Mouse (Mus musculus) heart, adult 18-20 months (tissue): Measurements from ENCODE around the gene Zfp346. TPM values are rescaled to one million over a fixed set of nuclear protein-coding genes. Genes with fewer than 3 reads are reported as not detected.
"Not testable (repeated sequence)": the region's sequence is repeated elsewhere in the genome, so short reads cannot be mapped to it uniquely, and the experiment has no call there.

Experiments used
- DNase-seq, 2 experiments: peaks; one replicate each; pipeline ENCODE4 v3.0.0; 2021 to 2022; ENCODE audit warnings: mixed read lengths in 1 of 2
- long read RNA-seq, 2 experiments: library from polyadenylated mRNA; stranded (forward); transcript quantifications; one replicate each; pipeline ENCODE4 v2.0.0; 2021
- total RNA-seq, 2 experiments: library from RNA; stranded (reverse); gene quantifications; 2 replicates each; pipeline ENCODE4 v1.2.3; 2021

Zfp346 gene
- 10 to 100 TPM; 16.6 to 18.0 TPM for total RNA-seq
- long read RNA-seq, experiment 1, partial matches to known transcripts: 3 of 12 reads
- long read RNA-seq, experiment 1, other reads (novel, unspliced or antisense): 3 of 12 reads
- long read RNA-seq, experiment 2, partial matches to known transcripts: 0 of 5 reads
- long read RNA-seq, experiment 2, other reads (novel, unspliced or antisense): 4 of 5 reads

DNA sequence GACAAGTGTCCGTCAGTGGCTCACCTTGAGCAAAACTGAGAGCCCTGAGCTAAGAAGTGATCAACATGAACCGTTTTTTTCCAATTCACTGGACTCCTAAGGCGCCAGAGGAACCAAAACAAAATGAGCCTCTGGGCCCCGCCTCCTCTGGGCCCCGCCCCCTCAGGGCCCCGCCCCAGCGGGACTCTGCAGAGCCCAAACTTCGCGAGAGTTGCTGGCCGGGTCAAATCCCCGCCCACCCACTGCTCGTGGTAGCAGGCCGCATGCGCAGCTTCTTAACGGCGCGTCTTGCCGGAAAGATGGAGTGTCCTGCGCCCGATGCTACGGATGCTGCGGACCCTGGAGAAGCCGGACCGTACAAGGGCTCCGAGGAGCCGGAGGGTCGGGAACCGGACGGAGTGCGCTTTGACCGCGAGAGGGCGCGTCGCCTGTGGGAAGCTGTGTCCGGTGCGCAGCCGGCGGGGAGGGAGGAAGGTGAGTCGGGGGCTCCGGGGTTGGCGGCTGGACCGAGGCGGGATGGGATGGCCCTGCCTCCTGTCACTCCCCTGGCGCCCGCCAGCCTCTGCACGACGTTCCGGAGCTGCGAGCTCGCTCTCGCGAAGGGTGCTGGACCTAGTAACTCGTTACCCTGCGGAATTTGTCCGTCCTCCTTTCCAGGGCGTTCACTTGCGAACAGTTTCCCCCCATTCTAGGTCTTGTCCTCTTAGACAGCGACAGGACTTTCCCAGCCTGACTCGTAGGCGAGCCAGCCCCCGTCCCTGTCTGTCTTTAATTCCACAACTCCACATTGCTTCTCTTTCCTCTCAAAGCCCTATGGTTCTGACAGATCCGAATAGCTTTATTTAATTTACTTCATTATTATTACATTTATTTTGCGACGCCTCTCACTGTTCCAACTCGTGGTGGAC lies at the start of gene Zfp346:
Gene Zfp346 (plus strand): TSS at position 267 of the 908 bp plus-strand sequence.
- peak; percentile 98 to 99 for DNase-seq

DNA sequence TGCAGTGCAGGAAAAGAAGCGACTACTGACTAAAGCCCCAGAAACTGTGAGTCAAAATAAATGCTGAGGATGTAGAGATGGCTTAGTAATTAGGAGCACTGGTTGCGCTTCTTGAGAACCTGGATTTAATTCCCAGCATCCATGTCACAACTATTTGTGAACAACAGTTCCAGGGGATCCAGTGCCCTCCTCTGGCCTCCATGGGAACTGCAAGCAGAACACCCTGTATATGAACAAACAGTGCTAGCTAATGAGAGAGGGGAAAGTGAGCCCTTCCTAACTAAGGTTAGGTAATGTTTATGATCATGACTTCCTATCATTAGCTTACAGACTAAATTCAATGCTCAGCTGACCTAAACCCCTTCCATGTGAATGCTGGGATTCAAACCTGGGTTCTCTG lies 47.1 kb upstream of the Zfp346 start:
- peak in 1 of 2 experiments; percentile 21 for DNase-seq

- DNase-seq: no peak
Measured at GRCm38 (mm10) chr13:55063276-55063675, 41.8 kb upstream of the Zfp346 start.

- no peak for DNase-seq
Measured at GRCm38 (mm10) chr13:55069719-55070118, 35.4 kb upstream of the Zfp346 start.

DNA sequence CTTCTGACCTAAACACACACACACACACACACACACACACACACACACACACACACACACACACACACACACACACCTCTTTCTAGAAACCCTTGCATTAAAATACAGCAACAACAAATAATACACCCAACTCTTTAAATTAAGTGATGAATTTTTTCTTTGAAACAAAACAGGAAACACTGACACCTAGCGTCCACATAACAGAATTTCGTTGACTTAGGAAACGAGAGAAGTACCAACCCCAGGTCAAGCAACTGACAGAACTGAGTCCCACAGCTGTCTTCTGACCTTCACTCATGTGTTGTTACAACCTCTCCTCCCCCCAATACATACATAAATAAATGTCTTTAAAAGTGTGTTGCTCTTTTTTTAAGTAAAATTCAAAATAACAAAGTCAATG lies 33.8 kb upstream of the Zfp346 start:
- DNase-seq: peak; percentile 9 to 42

DNA sequence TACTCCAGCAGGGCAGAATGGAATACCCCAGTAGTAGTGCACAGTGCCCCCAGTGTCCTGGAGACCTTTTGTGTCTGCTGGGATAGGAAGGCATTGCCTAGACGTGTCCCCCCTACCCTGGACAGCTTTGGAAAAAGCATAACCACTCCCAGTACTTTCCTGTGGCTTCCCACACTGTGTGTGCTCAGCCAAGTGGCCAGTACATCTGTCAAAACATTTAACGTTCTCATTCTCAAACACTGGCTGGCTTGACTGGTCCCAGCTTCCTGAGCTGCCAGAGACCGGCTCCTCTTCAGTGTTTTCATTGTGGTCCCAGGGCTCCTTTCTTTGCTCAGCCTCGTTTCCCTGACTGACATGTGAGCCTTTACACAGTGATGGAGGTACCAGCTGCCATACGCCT lies 29.5 kb upstream of the Zfp346 start:
- peak in 1 of 2 experiments; percentile 19 for DNase-seq

DNA sequence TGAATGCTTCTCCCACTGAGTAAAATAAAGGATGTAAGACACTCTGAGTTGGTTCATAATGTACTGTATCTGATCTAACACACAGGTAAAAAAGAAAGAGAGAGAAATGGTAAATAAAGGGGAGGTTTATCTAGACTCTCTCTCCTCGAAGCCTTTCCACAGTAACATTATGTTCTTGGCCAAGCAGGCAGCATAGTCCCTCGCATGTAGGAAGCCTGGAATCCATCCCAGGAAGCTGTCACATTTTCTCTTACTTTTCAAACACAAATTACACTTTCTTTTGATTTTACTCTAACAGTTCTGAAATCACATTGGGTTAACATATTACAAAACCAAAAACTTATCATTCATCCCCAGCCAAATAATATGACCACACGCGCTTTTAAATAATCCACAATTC lies 12.5 kb upstream of the Zfp346 start:
- no peak for DNase-seq

DNA sequence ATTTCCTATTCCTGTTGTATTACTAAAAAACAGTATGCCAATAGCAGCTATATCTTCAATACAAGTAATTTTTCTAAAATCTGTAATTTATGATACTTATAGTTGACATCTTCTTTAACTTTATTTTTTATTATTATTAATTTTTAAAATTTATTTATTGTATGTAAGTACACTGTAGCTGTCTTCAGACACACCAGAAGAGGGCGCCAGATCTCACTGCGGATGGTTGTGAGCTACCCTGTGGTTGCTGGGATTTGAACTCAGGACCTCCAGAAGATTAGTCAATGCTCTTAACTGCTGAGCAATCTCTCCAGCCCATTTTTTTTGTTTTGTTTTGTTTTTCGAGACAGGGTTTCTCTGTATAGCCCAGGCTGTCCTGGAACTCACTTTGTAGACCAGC lies 7.3 kb upstream of the Zfp346 start:
- DNase-seq: not testable (repeated sequence)

DNA sequence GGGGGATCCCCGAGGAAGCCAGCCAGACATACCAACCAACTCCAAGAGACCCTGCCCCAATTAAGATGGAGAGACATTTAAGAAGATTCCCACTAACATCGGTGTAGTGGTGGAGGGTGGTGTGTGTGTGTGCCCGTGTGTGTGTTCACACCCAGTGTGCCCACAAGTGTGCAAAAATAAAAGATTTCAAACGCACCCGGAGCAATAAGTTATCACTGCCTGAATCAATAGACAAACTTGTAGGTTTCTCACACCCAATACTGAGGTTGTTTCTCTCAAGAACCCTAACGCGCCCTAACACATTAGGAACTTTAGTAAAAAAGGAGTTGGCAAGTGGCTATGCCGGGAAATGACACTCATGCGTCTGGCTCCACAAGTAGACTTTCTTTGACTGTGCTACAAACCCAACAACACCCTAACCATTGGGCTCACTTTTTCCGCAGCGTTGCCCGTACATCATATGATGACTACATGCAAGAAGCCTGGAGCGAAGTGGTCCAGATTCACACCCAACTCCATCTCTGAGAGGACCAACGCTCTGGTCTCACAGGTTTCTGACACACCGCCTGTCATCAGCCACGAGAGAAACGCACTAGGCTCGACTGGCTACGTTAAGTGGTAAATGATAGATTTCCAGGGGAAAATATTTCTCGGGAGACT lies 5.9 kb upstream of the Zfp346 start:
- DNase-seq: peak in 1 of 2 experiments; percentile 20

- peak; percentile 82 to 89 for DNase-seq
Measured at GRCm38 (mm10) chr13:55099726-55100478, 5.2 kb upstream of the Zfp346 start, which contains the start of gene Uimc1. Uimc1 (minus strand) TSS chr13:55100300.

DNA sequence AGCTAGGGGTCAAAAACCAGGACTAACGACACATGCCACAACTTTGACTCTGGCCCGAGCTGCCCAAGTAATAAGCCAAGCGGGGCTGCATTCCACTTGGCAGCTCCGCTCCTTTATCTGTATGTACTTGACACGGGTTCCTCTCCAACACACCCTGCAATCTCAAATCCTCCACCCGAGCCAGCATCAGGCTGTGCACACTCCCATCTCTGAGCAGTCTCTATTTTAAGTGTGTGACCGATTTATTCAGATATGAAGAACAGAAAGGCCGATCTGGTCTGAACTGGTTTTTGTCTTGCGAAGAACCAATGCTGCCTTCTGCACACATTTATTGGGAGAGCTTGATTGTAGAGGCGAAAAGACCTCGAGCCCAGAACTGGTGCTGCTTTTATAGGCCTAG lies 3.5 kb upstream of the Zfp346 start:
- DNase-seq: peak in 1 of 2 experiments; percentile 64

GRCm38 (mm10) chr13:55102366-55102765 lies 2.7 kb upstream of the Zfp346 start:
- DNase-seq: no peak

DNA sequence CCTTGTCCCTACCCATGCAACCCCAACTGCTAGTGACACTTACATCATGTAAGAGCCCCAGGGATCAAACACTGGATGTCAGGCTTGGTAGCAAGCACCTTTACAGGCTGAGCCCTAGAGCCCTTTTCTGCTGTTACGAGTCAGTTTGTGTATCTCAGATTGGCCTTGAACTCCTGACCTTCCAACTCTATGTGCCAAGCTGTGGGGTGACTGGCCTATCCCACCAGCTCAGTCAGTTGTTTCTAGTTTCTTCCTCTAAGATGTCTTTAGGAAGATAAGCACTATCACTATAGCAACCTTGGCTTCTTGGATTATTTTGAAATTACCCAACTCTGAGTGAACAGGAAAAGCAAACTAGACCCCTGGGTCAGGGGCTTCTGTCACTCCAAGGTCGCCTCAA lies 1.8 kb upstream of the Zfp346 start:
- no peak for DNase-seq

DNA sequence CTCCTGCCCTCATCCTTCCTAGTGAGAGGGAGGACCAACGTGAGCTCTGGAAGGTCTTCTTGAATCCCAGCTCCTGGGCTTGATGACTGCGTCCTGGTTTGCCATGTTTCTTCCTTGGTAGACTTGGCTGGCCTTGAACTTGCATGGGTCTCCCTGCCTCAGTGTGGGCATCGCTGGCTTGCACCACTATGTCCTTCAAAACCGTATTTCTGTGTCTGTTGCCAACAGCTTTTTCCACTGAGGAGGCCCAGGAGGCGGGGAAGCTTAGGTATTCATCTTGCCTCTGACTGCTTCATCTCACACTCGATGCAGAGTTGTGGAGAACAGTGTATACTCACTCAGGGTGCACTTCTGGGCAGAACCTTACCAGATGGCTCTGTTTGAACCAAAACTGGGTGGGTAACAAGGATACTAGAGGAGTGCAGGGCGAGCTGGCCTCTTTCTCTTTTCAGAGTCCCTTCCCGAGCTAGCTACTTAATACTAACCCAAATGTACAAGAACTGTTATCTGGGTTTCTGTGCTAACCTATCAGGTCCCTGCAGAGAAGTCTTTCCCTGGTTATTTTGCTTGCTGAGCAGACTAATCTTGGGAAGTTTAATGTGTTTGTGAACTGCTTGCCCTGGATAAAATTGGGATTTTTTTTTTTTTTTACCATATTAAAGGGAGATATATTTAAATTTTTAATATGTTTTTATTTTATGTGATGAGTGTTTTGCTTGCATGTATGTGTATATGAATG lies 1.0 kb downstream of the Zfp346 start:
- peak; percentile 25 to 57 for DNase-seq

DNA sequence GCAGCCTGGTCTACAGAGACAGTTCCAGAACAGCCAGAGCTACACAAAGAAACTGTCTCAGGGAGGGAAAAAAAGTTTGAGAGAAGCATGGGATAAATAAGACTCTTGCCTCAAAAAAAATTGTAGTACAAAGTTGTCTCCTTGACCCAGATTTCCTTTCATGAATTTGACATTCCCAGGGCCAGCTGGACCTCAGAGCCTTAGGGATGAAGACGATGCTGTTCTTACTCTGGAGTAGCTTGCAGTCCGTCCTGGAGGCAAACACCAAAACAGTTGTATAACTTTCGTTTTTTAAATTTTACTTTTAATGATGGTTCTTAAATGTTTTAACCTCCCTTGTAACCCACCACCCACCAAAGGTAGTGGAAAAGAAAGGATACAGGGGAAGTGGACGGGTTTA lies 2.0 kb downstream of the Zfp346 start:
- DNase-seq: no peak

GRCm38 (mm10) chr13:55107694-55108093 lies 2.6 kb downstream of the Zfp346 start:
- peak; percentile 81 to 86 for DNase-seq

- DNase-seq: no peak
Measured at GRCm38 (mm10) chr13:55114375-55114774, 9.3 kb downstream of the Zfp346 start.

DNA sequence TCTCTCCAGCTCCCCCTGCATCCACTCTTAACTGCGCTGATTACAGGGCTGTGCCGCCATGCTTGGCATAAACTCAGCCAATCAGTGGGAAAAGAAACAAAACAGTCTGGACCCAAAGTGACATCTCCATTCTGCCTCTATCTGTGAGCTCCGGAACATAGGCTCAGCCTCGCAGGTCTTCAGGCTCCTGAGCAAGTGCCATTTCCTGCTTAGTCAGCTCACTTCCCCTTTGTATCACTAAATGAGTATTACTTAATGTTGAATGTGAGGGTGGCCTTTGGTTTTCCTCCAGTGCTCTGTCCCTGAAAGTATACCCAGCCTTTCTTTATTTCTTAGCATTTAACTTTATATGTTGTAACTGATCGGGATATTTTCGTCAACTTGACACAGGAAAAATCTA lies 19.8 kb downstream of the Zfp346 start:
- DNase-seq: no peak

GRCm38 (mm10) chr13:55133448-55133847 lies 28.3 kb downstream of the Zfp346 start, which contains the start of gene Gm17617:
Gm17617 (minus strand) TSS chr13:55133548.
- no peak for DNase-seq

DNA sequence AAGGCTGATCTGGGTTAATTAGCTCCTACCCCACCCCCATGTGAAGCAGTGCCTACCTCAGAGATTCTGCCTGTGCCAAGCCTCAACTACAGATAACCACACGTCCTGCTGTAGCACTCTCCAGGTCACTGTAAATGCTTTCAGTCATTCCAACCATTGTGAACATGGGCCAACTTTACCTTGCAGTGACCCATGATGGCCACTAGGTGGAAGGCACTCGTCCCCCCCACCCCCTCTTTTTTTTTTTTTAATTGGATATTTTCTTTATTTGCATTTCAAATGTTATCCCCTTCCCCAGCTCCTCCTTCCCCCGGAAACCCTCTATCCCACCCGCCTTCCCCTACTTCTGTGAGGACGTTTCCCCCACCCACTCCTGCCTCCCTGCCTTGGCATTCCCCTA lies 30.3 kb downstream of the Zfp346 start:
- DNase-seq: peak; percentile 24 to 38

- DNase-seq: no peak
Measured at GRCm38 (mm10) chr13:55140271-55140670, 35.2 kb downstream of the Zfp346 start.
